Mouse (Mus musculus): ENCODE data around the gene Kcna7.
A peak's percentile ranks its signal among the peaks of the same experiment; 100 is the strongest.
"Not testable (repeated sequence)": the region's sequence is repeated elsewhere in the genome, so short reads cannot be mapped to it uniquely, and the experiment has no call there.

Gene Kcna7

GRCm38 (mm10) chr7:45395129-45395541 is 10.3 kb upstream of the Kcna7 start:
- no peak for DNase-seq (ENCODE audit: low spot score in 2 of 2)

- peak; percentile 92 to 100 for DNase-seq (ENCODE audit: low spot score in 2 of 2)
These were observed 9.7 kb upstream of the Kcna7 start, which contains the start of gene Snrnp70 for GRCm38 (mm10) chr7:45395578-45396336. Gene Snrnp70 (minus strand): TSS chr7:45395742.

GRCm38 (mm10) chr7:45396337-45396775 is 9.1 kb upstream of the Kcna7 start:
- DNase-seq (ENCODE audit: low spot score in 2 of 2) = not testable (repeated sequence)

- DNase-seq (ENCODE audit: low spot score in 2 of 2) = no peak
These were observed 8.7 kb upstream of the Kcna7 start for GRCm38 (mm10) chr7:45396787-45397186.

DNA sequence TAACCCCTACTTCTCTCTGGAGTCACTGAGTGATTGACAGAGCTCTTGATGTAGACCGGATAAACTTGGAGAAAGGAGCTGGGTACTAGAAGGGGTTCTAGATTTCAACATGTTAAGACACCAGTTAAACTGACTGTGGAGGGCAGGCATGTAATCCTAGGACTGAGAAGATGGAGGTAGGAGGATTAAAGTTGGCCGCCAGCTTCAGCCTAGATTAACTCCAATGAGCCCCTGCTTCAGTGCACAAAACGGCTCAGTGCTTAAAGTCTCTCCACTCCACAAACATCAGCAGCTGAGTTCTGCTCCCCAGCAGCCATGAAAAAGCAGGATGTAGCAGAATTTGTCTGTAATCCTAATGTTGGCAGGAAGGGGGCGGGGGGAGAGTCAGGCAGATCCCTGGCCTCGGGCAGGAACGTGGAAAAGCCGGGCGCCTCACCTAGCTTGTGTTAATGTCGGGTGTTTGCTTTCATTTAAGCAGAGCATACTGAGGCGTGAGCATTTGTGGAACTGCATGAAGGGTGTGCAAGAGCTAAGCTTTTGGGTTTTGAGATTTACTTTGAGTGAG is 3.9 kb upstream of the Kcna7 start:
- no peak for DNase-seq (ENCODE audit: low spot score in 2 of 2)

GRCm38 (mm10) chr7:45403532-45404261 is 1.8 kb upstream of the Kcna7 start:
- peak in 1 of 2 experiments; percentile 38 for DNase-seq (ENCODE audit: low spot score in 2 of 2)

GRCm38 (mm10) chr7:45406157-45407156 is 1.0 kb downstream of the Kcna7 start:
- DNase-seq (ENCODE audit: low spot score in 2 of 2) = peak in 1 of 2 experiments; percentile 36

DNA sequence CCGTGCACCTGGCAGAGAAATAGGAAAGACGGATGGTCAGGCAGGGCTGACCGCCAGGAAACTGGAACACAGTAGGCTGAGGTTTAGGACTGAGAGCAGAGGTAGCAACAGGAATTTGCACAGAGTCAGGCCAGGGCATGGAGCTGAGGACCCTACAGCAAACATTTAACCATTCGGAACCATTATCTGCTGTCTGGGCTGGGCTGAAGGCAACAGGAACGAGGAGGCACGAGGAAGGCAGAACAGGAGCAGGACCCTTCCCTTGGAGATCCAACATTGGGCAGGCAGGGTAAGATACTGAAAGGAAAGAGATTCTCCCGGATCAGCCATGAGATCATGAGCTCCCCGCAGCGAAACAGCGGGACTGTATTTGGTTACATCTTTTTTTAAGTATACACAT is 2.4 kb downstream of the Kcna7 start:
- DNase-seq (ENCODE audit: low spot score in 2 of 2) = no peak

- no peak for DNase-seq (ENCODE audit: low spot score in 2 of 2)
These were observed 2.9 kb downstream of the Kcna7 start for GRCm38 (mm10) chr7:45408351-45408750.

- no peak for DNase-seq (ENCODE audit: low spot score in 2 of 2)
These were observed 3.5 kb downstream of the Kcna7 start for GRCm38 (mm10) chr7:45408949-45409348.

DNA sequence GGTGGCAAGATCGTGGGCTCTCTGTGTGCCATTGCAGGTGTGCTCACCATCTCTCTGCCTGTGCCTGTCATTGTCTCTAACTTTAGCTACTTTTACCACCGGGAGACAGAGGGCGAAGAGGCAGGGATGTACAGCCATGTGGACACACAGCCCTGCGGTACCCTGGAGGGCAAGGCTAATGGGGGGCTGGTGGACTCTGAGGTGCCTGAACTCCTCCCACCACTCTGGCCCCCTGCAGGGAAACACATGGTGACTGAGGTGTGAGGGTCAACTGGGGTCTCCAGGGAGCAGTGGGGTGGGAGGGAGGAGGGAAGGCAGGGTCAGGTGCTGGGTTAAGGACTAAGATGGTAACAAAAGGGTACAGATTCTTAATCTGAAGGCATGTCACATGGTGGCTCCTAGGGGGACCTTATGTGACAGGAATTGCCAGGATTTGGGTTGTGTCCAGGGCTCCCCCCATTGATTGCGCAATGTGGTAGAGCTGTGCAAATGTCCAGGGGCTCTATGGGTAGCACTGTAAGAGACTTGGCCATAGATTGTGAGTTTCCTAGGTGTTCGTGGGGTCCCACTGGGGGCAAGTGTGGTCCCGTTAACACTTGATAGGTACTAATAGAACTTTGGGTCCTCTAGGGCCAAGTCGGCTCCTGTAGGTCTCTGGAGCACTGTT is 4.2 kb downstream of the Kcna7 start:
- no peak for DNase-seq (ENCODE audit: low spot score in 2 of 2)

- no peak for DNase-seq (ENCODE audit: low spot score in 2 of 2)
These were observed 7.0 kb downstream of the Kcna7 start for GRCm38 (mm10) chr7:45412421-45412820.

- DNase-seq (ENCODE audit: low spot score in 2 of 2) = no peak
These were observed 7.8 kb downstream of the Kcna7 start, which contains the start of gene Ntf5 for GRCm38 (mm10) chr7:45413113-45413863. Gene Ntf5 (plus strand): TSS chr7:45413695.

DNA sequence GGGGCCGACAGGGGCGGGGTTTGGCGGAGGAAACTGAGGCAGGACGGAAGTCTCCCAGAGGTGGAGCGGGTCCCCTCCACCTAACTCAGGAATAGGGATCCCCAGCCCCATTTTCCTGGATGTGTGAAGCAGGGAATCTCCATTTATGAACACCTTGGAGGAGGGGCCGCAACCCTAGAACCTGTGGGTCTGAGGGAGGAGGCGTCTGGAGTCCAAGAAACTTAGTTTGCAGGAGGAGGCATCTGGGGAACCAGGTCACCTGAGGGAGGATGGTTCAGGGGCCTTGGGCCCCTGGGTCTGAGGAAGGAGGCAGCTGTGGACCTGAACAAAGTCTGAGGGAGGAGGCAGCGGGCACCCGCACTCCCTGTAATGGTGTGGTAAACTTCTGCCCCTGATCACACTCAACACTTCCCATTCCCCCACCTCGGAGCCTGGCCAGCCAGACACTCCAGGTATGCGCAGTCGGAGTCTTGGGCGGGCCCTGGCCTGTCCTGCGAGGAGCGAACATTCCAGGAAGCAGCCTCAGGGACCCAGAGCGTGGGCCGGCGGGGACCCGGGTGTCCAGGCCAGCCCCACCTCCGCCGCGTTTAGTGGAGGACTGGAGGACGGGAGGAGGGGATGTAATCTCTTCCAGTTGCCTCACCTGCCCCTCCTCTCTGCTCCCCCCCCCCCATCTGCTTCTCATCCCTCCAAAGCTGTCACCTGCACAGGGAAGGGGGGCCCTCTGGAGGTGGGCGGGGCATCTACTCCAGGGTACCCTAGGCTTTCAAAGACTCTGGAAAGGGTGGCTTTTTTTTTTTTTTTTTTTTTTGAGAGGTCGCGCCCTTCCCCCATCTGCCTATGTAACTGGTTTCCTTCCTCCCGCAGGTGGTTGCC is 8.6 kb downstream of the Kcna7 start:
- DNase-seq (ENCODE audit: low spot score in 2 of 2) = peak; percentile 52 to 58

GRCm38 (mm10) chr7:45414740-45415224 is 9.3 kb downstream of the Kcna7 start:
- DNase-seq (ENCODE audit: low spot score in 2 of 2) = no peak

GRCm38 (mm10) chr7:45415636-45416035 is 10.2 kb downstream of the Kcna7 start:
- no peak for DNase-seq (ENCODE audit: low spot score in 2 of 2)

DNA sequence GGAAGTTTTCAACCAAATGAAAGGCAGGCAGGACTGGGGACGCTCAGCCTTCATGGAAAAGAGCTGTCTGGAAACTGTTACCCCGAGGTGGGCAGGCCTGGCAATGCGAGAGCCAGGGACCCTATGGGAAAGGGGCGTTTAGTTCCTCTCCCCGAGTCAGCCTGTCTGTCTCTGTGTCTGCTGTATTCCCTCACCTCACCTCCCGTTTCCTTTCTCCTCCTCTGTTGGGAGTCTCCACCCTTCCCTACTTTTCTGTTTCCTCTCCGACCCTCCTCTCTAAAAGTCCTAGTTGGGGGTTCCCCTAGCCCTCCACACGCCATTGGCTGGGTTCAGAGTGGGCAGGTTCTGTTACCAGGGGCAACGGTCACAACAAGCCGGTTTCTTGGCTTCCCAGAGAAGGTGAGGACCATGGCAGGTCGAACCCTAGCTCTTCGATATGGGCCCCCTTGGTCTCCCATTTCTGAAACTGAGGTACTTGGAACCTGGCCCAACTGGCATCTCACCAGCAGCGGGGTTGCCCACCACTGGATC is 12.6 kb downstream of the Kcna7 start:
- DNase-seq (ENCODE audit: low spot score in 2 of 2) = no peak

GRCm38 (mm10) chr7:45419859-45420614 is 14.6 kb downstream of the Kcna7 start:
- DNase-seq (ENCODE audit: low spot score in 2 of 2) = no peak

All from urinary bladder, adult 18-20 months (tissue).